Mouse (Mus musculus) cerebellum, postnatal 10 days (tissue): ENCODE results near the gene Ahnak2.
"Not testable (repeated sequence)": the region's sequence is repeated elsewhere in the genome, so short reads cannot be mapped to it uniquely, and the experiment has no call there.

ENCODE experiments used
- DNase-seq, 2 experiments: peaks; one replicate each; pipeline ENCODE4 v3.0.0; 2021; ENCODE audit warnings: mixed read lengths in 2 of 2

Gene Ahnak2

GRCm38 (mm10) chr12:112820401-112820999, 18.0 kb upstream of the Ahnak2 start:
- DNase-seq = no peak

DNA sequence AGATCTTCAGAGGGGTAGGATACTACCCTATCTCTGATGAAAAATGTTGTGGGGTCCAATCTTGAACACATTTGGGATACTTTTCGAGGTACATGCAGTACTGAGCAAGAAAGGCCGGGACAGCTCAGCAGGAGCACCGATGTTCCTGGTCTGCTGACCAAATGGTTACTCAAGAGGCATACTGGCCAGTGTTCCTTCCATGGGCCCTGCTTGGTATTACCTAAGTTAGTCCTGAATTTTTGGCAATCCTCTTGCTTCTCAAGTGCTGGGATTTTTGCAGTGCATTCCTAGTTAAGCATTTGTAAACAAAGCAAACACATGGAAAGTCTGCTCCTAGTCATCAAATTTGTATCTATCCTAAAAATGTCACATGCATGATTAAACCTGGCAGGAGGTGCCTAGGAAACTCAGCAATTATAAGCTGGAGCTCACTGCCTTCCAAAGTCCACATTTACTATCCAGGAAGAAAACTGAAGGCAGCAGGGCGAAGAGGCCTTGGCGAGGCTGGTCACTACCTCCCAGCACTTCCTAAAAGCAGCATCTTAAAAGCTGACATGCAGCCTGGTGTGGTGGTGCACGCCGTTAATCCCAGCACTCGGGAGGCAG, 16.7 kb upstream of the Ahnak2 start:
- DNase-seq = no peak

DNA sequence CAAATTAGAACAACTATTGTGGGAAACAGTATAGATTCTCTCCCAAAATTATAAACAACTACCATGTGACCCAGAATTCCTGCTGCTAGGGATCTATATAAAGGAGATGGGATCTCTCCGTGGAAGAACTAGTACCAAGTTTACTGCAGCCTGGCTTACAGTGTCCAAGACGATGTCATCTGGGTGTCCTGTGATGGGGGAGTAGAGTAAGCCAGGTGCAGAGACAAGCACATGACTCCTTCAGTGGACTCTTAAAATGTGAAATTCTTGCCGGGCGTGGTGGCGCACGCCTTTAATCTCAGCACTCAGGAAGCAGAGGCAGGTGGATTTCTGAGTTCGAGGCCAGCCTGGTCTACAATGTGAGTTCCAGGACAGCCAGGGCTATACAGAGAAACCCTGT, 14.4 kb upstream of the Ahnak2 start:
- not testable (repeated sequence) for DNase-seq

- DNase-seq = peak; percentile 78 to 83
Observed at GRCm38 (mm10) chr12:112816294-112816693, 13.8 kb upstream of the Ahnak2 start.

GRCm38 (mm10) chr12:112814682-112815470, 12.4 kb upstream of the Ahnak2 start:
- DNase-seq = no peak

- DNase-seq = no peak
Observed at GRCm38 (mm10) chr12:112813370-112813769, 10.9 kb upstream of the Ahnak2 start.

DNA sequence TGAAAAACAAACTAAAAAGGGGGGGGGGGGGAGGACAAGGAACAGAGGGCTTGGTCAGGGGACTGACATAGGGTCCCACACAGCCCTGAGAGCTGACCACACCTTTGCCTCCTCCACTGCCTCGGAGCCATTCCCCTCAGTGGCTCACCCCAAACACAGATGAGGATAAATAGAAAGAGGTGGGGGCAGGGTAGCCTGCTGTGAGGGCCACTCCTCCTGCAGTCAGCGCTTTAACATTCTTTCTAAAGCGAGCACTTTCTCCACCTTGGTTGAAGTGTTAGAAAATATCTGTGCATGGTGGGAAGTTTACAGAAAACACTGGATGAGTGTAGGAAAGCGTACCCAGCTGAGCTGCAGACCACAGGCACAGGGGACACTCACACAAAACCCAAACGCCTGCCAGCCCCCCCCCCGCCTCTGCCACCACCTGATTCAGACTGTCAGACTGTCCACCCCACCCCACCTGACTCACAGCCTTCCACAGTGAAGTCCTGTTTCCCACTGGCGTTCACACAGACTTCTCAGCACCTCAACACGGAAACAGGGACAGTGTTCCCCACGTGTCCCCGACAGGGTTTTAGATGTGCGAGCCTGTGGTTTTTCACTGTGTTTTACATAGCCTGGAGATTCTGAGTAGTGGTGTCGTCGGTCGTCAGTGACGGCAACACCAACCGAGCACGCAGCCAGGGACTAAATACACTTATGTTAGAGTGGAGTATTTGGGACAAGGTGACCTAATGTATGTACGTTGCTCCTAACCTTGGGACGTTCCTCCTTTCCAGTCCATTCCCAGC, 7.8 kb upstream of the Ahnak2 start:
- no peak for DNase-seq

- DNase-seq = no peak
Observed at GRCm38 (mm10) chr12:112809641-112810040, 7.2 kb upstream of the Ahnak2 start.

GRCm38 (mm10) chr12:112808587-112809364, 6.3 kb upstream of the Ahnak2 start, which contains the start of gene Clba1:
Gene Clba1 (plus strand): TSS chr12:112808937.
- DNase-seq = peak; percentile 96 to 97

- no peak for DNase-seq
Observed at GRCm38 (mm10) chr12:112808212-112808586, 5.7 kb upstream of the Ahnak2 start.

- peak in 1 of 2 experiments; percentile 48 for DNase-seq
Observed at GRCm38 (mm10) chr12:112807796-112808195, 5.3 kb upstream of the Ahnak2 start.

- no peak for DNase-seq
Observed at GRCm38 (mm10) chr12:112806044-112806443, 3.6 kb upstream of the Ahnak2 start.

GRCm38 (mm10) chr12:112804046-112804445, 1.6 kb upstream of the Ahnak2 start:
- peak; percentile 65 to 75 for DNase-seq

- DNase-seq = no peak
Observed at GRCm38 (mm10) chr12:112802917-112803316, 460 bp upstream of the Ahnak2 start.

- DNase-seq = peak; percentile 84 to 90
Observed at GRCm38 (mm10) chr12:112800476-112800875, 2.0 kb downstream of the Ahnak2 start.

DNA sequence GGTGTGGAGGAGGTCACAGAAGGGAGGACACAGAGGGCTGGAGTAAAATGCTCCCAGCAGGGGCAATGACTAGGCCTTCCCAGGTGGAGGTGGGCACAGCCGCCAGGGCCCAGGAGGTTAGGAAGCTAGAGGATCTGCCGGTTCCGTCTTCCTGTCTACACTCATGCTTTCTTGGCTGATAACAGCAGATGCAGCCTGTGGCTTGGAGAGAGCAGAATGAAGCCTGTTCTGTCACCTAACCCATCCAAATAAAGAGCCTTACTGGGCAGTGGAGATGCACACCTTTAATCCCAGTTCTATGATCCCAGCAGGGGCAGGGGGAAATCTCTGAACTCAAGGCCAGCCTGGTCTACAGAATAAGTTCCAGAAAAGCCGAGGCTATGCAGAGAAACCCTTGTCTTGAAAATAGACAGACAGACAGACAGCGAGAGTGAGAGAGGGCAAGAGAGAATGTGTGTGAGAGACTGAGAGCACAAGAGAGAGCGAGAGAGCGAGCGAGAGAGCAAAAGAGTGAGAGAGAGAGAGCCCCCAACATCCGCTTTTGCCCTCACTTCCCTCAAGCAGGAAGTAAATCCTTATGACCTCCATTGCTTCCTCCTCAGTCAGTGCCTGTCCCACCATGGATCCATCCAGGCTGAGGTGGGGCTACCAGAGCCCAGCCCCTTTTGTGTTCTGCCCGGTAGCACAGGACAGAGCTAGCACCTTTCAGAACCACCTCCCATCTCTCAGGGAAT, 3.1 kb downstream of the Ahnak2 start:
- DNase-seq = no peak

DNA sequence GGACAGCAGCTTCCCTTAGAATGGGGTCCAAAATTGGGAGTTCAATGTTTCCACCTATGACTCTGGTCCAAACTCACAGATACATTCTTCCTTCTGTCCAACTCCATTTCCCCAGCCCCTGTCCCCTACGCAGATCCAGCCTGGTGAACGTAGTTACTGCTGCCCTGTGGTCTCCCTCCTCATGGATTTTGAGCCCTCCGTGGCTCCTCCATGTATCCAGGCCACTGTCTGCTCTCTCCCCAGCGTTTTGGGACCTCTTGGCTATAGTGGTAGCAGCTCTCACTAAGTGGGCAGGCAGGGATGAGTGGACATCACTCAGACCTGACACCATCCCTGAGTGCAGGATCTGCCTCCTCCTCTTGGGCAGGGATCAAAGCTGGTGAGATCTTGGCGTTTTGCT, 3.7 kb downstream of the Ahnak2 start:
- DNase-seq = no peak

- peak in 1 of 2 experiments; percentile 56 for DNase-seq
Observed at GRCm38 (mm10) chr12:112798332-112798681, 4.2 kb downstream of the Ahnak2 start.

- DNase-seq = peak; percentile 58 to 76
Observed at GRCm38 (mm10) chr12:112797672-112798331, 4.7 kb downstream of the Ahnak2 start.

- no peak for DNase-seq
Observed at GRCm38 (mm10) chr12:112796551-112797510, 5.6 kb downstream of the Ahnak2 start.
